Mouse (Mus musculus) C2C12 (cell line): ENCODE data around the gene Slc6a11. TPM values are rescaled to one million over a fixed set of nuclear protein-coding genes. Genes with fewer than 3 reads are reported as not detected.

ENCODE experiments used
- H3K27me3 ChIP-seq: one replicate; pipeline ENCODE4 v1.6.1; 2011; ENCODE audit not compliant: control insufficient read depth, insufficient read depth, insufficient read length
- H3K36me3 ChIP-seq: one replicate; pipeline ENCODE4 v1.6.1; 2011; ENCODE audit not compliant: control insufficient read depth, insufficient read depth
- H3K4me3 ChIP-seq: one replicate; pipeline ENCODE4 v1.5.1; 2011; ENCODE audit warnings: mild to moderate bottlenecking, control low read depth; ENCODE audit not compliant: poor library complexity, insufficient read depth, severe bottlenecking
- H3K79me2 ChIP-seq: one replicate; pipeline ENCODE4 v1.6.1; 2011; ENCODE audit not compliant: control insufficient read depth, insufficient read depth
- H3K79me3 ChIP-seq: one replicate; pipeline ENCODE4 v1.6.1; 2011; ENCODE audit warnings: low read depth, control low read depth
- H3ac ChIP-seq: one replicate; pipeline ENCODE3; 2011; ENCODE audit warnings: low read depth; ENCODE audit not compliant: control insufficient read depth, insufficient read length
- CEBPB ChIP-seq: IDR thresholded peaks from one replicate; pipeline ENCODE4 v1.6.1; 2011; ENCODE audit warnings: low read depth, mild to moderate bottlenecking, control low read depth, moderate library complexity
- CTCF ChIP-seq: IDR thresholded peaks from one replicate; pipeline ENCODE4 v1.5.1; 2011; ENCODE audit not compliant: control insufficient read depth, insufficient read depth, insufficient read length
- FOSL1 ChIP-seq: IDR thresholded peaks from one replicate; pipeline ENCODE4 v1.8.0; 2011; ENCODE audit warnings: mild to moderate bottlenecking, low read length; ENCODE audit not compliant: poor library complexity, insufficient read depth, severe bottlenecking
- MAX ChIP-seq: IDR thresholded peaks from one replicate; pipeline ENCODE4 v1.6.1; 2011; ENCODE audit warnings: mild to moderate bottlenecking, control low read depth
- MYOD1 ChIP-seq: IDR thresholded peaks from one replicate; pipeline ENCODE4 v1.6.1; 2011; ENCODE audit warnings: low read depth; ENCODE audit not compliant: control insufficient read depth, insufficient read length
- MYOG ChIP-seq: IDR thresholded peaks from one replicate; pipeline ENCODE4 v1.6.1; 2011; ENCODE audit not compliant: control insufficient read depth, insufficient read length; ENCODE audit errors: extremely low read depth
- USF1 ChIP-seq: IDR thresholded peaks from one replicate; pipeline ENCODE4 v1.6.1; 2011; ENCODE audit warnings: low read depth, mild to moderate bottlenecking, control low read depth, moderate library complexity
- polyA plus RNA-seq: library from polyadenylated mRNA; unstranded; fragments of >200 nt; fragmentation: generic; extraction: Trizol; gene quantifications from one replicate; pipeline ENCODE4 v1.2.1, GENCODE M21; 2012; ENCODE audit warnings: missing spikeins

Slc6a11 gene
- polyA plus RNA-seq, 1 experiment, result not detected

DNA sequence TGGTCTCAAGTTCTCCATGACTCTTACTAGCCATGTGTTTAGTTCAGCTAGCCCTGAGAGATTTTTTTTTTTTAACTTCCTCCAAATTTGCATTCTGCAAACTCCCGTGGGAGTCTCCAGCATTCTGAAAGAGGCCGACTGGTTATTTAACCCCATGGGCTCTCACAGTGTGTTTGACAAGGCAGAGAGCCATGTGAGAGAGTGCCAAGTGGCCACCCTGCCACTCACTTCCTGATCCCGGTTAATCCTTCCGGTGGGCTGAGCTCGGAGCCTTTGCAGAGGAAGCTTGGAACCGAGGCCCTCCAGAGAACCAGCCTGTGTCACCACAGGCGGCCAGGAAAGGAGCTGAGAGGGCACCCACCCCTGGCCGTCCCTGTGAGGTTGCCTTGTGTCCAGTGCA is 162.5 kb downstream of the Slc6a11 start:
- no peak overlapping the region for H3ac ChIP-seq
- H3K36me3 ChIP-seq, result no peaks in the 10 kb centered on the region
- H3K27me3 ChIP-seq, result peaks cover 70% of the 10 kb centered on the region
- no peak overlapping the region for H3K4me3 ChIP-seq
- H3K79me3 ChIP-seq, result no peaks in the 10 kb centered on the region
- no peaks in the 10 kb centered on the region for H3K79me2 ChIP-seq
- no peak for TF ChIP-seq MYOG
- no peak for TF ChIP-seq MAX
- no peak for TF ChIP-seq CTCF
- TF ChIP-seq MYOD1, result no peak
- no peak for TF ChIP-seq USF1
- no peak for TF ChIP-seq FOSL1
- no peak for TF ChIP-seq CEBPB

DNA sequence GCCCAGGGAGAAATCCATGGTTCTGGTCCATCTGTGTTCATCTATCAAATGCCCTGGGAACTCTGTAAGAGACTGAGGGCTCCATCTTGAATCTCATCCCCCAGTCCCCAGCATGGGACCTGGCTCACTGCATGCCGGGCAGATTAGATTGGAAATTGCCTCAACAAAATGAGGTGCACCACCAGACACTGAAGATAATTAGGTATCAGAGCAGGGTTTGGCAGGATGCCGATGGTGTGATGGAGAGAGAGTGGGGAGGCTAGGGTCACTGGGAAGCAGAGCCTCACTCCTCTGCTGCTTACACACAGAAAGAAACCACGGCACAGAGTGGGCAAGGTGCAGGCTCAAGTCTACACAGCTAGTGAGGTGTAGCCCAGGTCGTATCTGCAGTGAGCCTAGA is 164.0 kb downstream of the Slc6a11 start:
- H3K36me3 ChIP-seq, result no peaks in the 10 kb centered on the region
- no peak overlapping the region for H3ac ChIP-seq
- H3K79me3 ChIP-seq, result no peaks in the 10 kb centered on the region
- TF ChIP-seq CTCF, result no peak
- TF ChIP-seq CEBPB, result no peak
- TF ChIP-seq MAX, result no peak
- TF ChIP-seq MYOD1, result no peak
- TF ChIP-seq USF1, result no peak
- no peak for TF ChIP-seq FOSL1
- no peak for TF ChIP-seq MYOG
- H3K4me3 ChIP-seq, result no peak overlapping the region
- H3K27me3 ChIP-seq, result peaks cover 73% of the 10 kb centered on the region
- H3K79me2 ChIP-seq, result no peaks in the 10 kb centered on the region

DNA sequence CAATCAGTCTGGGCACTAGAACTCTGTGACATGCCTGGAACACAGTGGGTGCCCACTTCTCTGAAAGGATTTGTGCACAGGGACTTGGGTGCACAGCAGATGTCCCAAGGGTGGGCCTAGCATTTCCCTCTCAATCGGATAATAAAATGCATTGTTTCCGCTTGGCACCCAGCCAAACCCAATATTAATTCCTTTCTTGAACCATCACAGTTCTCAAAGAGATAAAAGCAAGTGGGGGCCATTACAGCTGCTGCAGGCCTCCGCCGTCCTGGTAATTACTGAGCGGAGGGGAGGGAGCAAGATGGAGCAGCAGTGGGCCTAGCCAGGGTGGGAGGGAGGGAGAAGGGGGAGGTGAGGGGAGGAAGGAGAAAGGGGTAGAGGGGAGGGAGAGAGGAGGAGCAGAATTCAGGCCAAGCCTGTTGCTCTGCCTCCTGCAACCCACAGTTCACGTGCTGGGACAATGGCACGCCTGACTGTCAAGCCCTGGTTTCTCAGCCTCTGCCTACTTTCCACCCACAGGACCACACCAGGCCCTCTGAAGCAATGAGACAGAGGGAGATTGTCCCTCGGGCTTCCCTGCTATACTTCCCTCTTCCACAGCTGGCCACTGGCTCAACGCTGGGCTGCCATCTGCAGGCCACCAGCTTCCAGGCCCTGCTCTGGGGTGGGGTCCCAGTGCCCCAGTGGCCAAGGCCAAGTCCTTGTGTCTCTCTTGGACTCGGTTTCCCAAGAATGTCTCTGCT is 166.4 kb downstream of the Slc6a11 start:
- Histone ChIP-seq H3ac (no peak overlapping the region), H3K4me3 (no peak overlapping the region), H3K27me3 (peaks cover 73% of the 10 kb centered on the region), H3K79me2 (no peaks in the 10 kb centered on the region), H3K36me3 (no peaks in the 10 kb centered on the region), H3K79me3 (no peaks in the 10 kb centered on the region)
- TF ChIP-seq MAX (no peak), FOSL1 (no peak)

Other genes with a start within 250 kb of the Slc6a11 start
- gene Atp2b2, start 88.6 kb upstream of the Slc6a11 start, polyA plus RNA-seq, result not detected
- not detected for gene Slc6a1, start 151.4 kb downstream of the Slc6a11 start, polyA plus RNA-seq